7 mouse cellular contexts compared by ENCODE assay signal in the genomic region with DNA sequence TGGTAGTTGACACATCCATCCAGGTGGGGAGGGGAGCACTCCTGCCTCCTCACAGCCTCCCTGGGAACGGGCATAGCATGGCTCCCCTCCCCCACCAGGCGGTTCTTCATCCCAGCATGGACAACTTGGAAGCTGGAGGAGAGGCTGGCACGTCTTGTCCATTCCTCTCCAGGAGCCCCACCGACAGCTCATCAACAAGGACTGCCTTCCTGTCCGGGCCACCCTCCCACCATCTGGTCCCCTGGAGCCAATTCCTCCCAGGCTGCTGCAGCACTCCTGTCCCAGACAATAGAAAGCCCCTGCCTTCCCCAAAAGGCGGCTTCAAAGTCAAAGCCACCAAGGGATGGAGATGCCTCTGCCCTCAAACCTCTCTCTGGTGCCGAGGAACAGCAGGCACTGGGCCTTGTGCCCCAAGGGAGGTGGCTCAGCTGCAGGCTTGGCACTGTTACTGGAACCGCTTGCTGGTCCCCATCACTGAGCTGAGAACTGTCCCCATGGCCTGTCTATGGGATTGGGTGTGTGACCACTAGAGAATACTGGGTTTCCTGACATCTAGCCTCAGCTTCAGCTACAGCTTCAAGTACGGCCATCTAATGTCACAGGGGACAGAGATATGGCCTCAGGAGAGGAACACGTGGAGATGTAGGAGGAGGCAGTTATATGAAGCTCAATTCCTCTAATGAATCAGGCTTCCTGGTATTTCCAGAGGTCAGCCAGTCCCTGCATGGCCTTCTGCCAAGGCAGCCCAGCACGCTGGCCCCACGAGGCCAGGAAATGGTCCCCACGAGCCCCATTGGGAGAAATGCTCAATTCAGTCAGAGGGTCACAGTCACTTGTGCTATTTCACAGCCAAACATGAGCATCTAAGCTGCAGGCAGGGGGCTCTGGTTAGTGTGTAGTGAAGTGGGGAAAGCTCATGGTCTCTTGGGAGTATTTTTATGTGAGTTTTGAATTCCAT. TPM values are rescaled to one million over a fixed set of nuclear protein-coding genes. Genes with fewer than 3 reads are reported as not detected.
A peak's percentile ranks its signal among the peaks of the same experiment; 100 is the strongest.
DNase-seq lines count a peak whose midpoint lies in the region; ATAC-seq lines count a peak whose summit lies in the region.

No protein-coding gene starts in this region.

- H3K4me3 ChIP-seq in intestine, embryonic 16.5 days (ENCODE audit: low read length) = no peak overlapping the region
- H3K4me3 ChIP-seq in neural tube, embryonic 15.5 days (replicated peaks) = no peak overlapping the region
- no peak overlapping the region for H3K4me3 ChIP-seq in midbrain, embryonic 16.5 days (ENCODE audit: low read depth, low read length)
- H3K4me3 ChIP-seq in forebrain, embryonic 13.5 days = no peak overlapping the region

- 62% methylated on average over 13 of the region's 13 CpGs for WGBS in intestine, embryonic 16.5 days
- WGBS in neural tube, embryonic 15.5 days = 56% methylated on average over 13 of the region's 13 CpGs
- 75% methylated on average over 13 of the region's 13 CpGs for whole genome bisulfite sequencing in midbrain, embryonic 16.5 days
- WGBS in forebrain, embryonic 13.5 days = 80% methylated on average over 13 of the region's 13 CpGs

- H3K4me2 ChIP-seq in intestine, embryonic 16.5 days (ENCODE audit: low read depth, low read length) = no peak overlapping the region
- no peak overlapping the region for H3K4me2 ChIP-seq in neural tube, embryonic 15.5 days
- no peak overlapping the region for H3K4me2 ChIP-seq in midbrain, embryonic 16.5 days (ENCODE audit: low read length)
- H3K4me2 ChIP-seq in forebrain, embryonic 13.5 days = no peak overlapping the region

- peak overlapping the region; percentile 43; the same call in 1 of the 2 replicates for H3K27ac ChIP-seq in intestine, embryonic 16.5 days (ENCODE audit: low read length)
- peak overlapping the region; percentile 19; the same call in 1 of the 2 replicates for H3K27ac ChIP-seq in neural tube, embryonic 15.5 days (replicated peaks)
- H3K27ac ChIP-seq in midbrain, embryonic 16.5 days (ENCODE audit: low read length) = no peak overlapping the region
- no peak overlapping the region for H3K27ac ChIP-seq in forebrain, embryonic 13.5 days

- peak; percentile 52 for DNase-seq in ovary, postnatal 36 days (ENCODE audit: low spot score)
- DNase-seq in ovary, postnatal 10 days (ENCODE audit: low spot score) = no peak
- peak; percentile 74 for DNase-seq in cerebellum, adult 8-10 months

- no peak overlapping the region for H3K9ac ChIP-seq in intestine, embryonic 16.5 days (ENCODE audit: low read depth, low read length)
- no peak overlapping the region for H3K9ac ChIP-seq in neural tube, embryonic 15.5 days (replicated peaks)
- no peak overlapping the region for H3K9ac ChIP-seq in midbrain, embryonic 16.5 days (ENCODE audit: low read depth, low read length)
- no peak overlapping the region for H3K9ac ChIP-seq in forebrain, embryonic 13.5 days

- H3K9me3 ChIP-seq in intestine, embryonic 16.5 days (ENCODE audit: control insufficient read depth, low read length) = no peaks in the 10 kb centered on the region
- H3K9me3 ChIP-seq in neural tube, embryonic 15.5 days (replicated peaks) = no peaks in the 10 kb centered on the region
- no peaks in the 10 kb centered on the region for H3K9me3 ChIP-seq in midbrain, embryonic 16.5 days (replicated peaks; ENCODE audit: control insufficient read depth, low read length, poor library complexity, severe bottlenecking)
- H3K9me3 ChIP-seq in forebrain, embryonic 13.5 days (replicated peaks) = no peaks in the 10 kb centered on the region

- peaks cover 17% of the 10 kb centered on the region for H3K4me1 ChIP-seq in intestine, embryonic 16.5 days (ENCODE audit: control insufficient read depth, insufficient read depth, low read length)
- peaks cover 43% of the 10 kb centered on the region for H3K4me1 ChIP-seq in neural tube, embryonic 15.5 days
- no peaks in the 10 kb centered on the region for H3K4me1 ChIP-seq in midbrain, embryonic 16.5 days (ENCODE audit: control insufficient read depth, insufficient read depth, low read length)
- 0 out of 2 replicates have a peak, but pooled peaks cover 3% of the 10 kb centered on the region for H3K4me1 ChIP-seq in forebrain, embryonic 13.5 days

- no peaks in the 10 kb centered on the region for H3K36me3 ChIP-seq in intestine, embryonic 16.5 days (ENCODE audit: control insufficient read depth, insufficient read depth, low read length)
- peaks cover 18% of the 10 kb centered on the region for H3K36me3 ChIP-seq in neural tube, embryonic 15.5 days
- H3K36me3 ChIP-seq in midbrain, embryonic 16.5 days (ENCODE audit: control insufficient read depth, insufficient read depth, low read length) = peaks cover 2% of the 10 kb centered on the region; the same call in 1 of the 2 replicates
- peaks cover 5% of the 10 kb centered on the region; the same call in 1 of the 2 replicates for H3K36me3 ChIP-seq in forebrain, embryonic 13.5 days (ENCODE audit: poor library complexity, severe bottlenecking)

- ATAC-seq in intestine, embryonic 16.5 days = no peak
- no peak for ATAC-seq in neural tube, embryonic 15.5 days (ENCODE audit: low FRiP score)
- no peak for ATAC-seq in midbrain, embryonic 16.5 days
- ATAC-seq in forebrain, embryonic 13.5 days = no peak

- no peaks in the 10 kb centered on the region for H3K27me3 ChIP-seq in intestine, embryonic 16.5 days (replicated peaks; ENCODE audit: control insufficient read depth, insufficient read depth, low read length)
- no peaks in the 10 kb centered on the region for H3K27me3 ChIP-seq in neural tube, embryonic 15.5 days (replicated peaks)
- no peaks in the 10 kb centered on the region for H3K27me3 ChIP-seq in midbrain, embryonic 16.5 days (ENCODE audit: control insufficient read depth, insufficient read depth, low read depth, low read length)
- no peaks in the 10 kb centered on the region for H3K27me3 ChIP-seq in forebrain, embryonic 13.5 days

RNA-seq across cellular contexts. Expression of gene Capn7, which starts 48.2 kb away (rescaled TPM):
- polyA plus RNA-seq in intestine, embryonic 16.5 days (2015; fragmentation: Nextera tagmentation; extraction: Ambion mirVana) = 31.7 and 32.8 TPM in 2 replicates
- 74.4 and 77.2 TPM in 2 replicates for polyA plus RNA-seq in neural tube, embryonic 15.5 days (2015; fragmentation: Nextera tagmentation; extraction: Ambion mirVana)
- 88.8 and 94.5 TPM in 2 replicates for polyA plus RNA-seq in midbrain, embryonic 16.5 days (2015; fragmentation: Nextera tagmentation; extraction: Ambion mirVana)
- polyA plus RNA-seq in forebrain, embryonic 13.5 days (2015; fragmentation: Nextera tagmentation; extraction: Ambion mirVana) = 44.2 and 48.7 TPM in 2 replicates

RNA-seq across cellular contexts. Expression of gene Sh3bp5, which starts 51.2 kb away (rescaled TPM):
- polyA plus RNA-seq in intestine, embryonic 16.5 days (2015; fragmentation: Nextera tagmentation; extraction: Ambion mirVana) = 17.1 and 17.2 TPM in 2 replicates
- 131 and 150 TPM in 2 replicates for polyA plus RNA-seq in neural tube, embryonic 15.5 days (2015; fragmentation: Nextera tagmentation; extraction: Ambion mirVana)
- polyA plus RNA-seq in midbrain, embryonic 16.5 days (2015; fragmentation: Nextera tagmentation; extraction: Ambion mirVana) = 156 and 158 TPM in 2 replicates
- 66.9 and 75.0 TPM in 2 replicates for polyA plus RNA-seq in forebrain, embryonic 13.5 days (2015; fragmentation: Nextera tagmentation; extraction: Ambion mirVana)

Comparison
In these comparisons a context has a peak if more than half of its experiments do, and no peak if none do; other contexts are left out.
1. H3K27ac ChIP-seq: peak in intestine, embryonic 16.5 days (single experiment) and neural tube, embryonic 15.5 days (single experiment); none in midbrain, embryonic 16.5 days (single experiment) and forebrain, embryonic 13.5 days (single experiment).